ENCODE assay signal across 23 mouse cellular contexts in genomic region chr16:91632439-91632838, GRCm38 (mm10). TPM values are rescaled to one million over a fixed set of nuclear protein-coding genes. Genes with fewer than 3 reads are reported as not detected.
A peak's percentile ranks its signal among the peaks of the same experiment; 100 is the strongest.
DNase-seq lines count a peak whose midpoint lies in the region; ATAC-seq and TF ChIP-seq lines count a peak whose summit lies in the region.
"Had no signal": no experiment of that assay in that cellular context is flagged by ENCODE, and none has a peak within 500 bp of the region (broad histone marks: within the 10 kb centered on the region; RNA-seq: fewer than 3 reads in every experiment).

No protein-coding gene starts in this region.

- no peak overlapping the region for H3K27ac ChIP-seq in lung, postnatal 0 days (ENCODE audit: low read length)
- no peak overlapping the region for H3K27ac ChIP-seq in kidney, embryonic 16.5 days (ENCODE audit: low read length)
- H3K27ac ChIP-seq: embryonic facial prominence, embryonic 13.5 days; forebrain, embryonic 15.5 days; hindbrain, embryonic 12.5 days; limb, embryonic 12.5 days; liver, embryonic 15.5 days; neural tube, embryonic 15.5 days had no signal

- H3K4me2 ChIP-seq in lung, postnatal 0 days (replicated peaks; ENCODE audit: low read depth, low read length) = no peak overlapping the region
- no peak overlapping the region for H3K4me2 ChIP-seq in kidney, embryonic 16.5 days (replicated peaks; ENCODE audit: low read depth, low read length)
- H3K4me2 ChIP-seq: embryonic facial prominence, embryonic 13.5 days; forebrain, embryonic 15.5 days; heart, embryonic 11.5 days; hindbrain, embryonic 12.5 days; limb, embryonic 12.5 days; liver, embryonic 15.5 days; neural tube, embryonic 15.5 days had no signal

- peak; percentile 24 to 31 for DNase-seq in frontal cortex, postnatal 36 days (ENCODE audit: low spot score in 2 of 2)
- no peak for DNase-seq in frontal cortex, postnatal 10 days (ENCODE audit: low spot score in 2 of 2)
- peak; percentile 38 for DNase-seq in MN1 (ENCODE audit: low spot score)
- peak; percentile 71 for DNase-seq in adrenal gland, adult 8-10 months
- peak; percentile 73 for DNase-seq in lung, postnatal 0 days (ENCODE audit: low spot score)
- no peak for DNase-seq in left cerebral cortex, adult 11 months (ENCODE audit: low spot score)
- DNase-seq in layer of hippocampus, adult 9-10 months (ENCODE audit: low spot score) = no peak
- DNase-seq: cerebellum, adult 8-10 months; heart, postnatal 14 days; kidney, adult 2 months; kidney, postnatal 25 days; layer of hippocampus, adult 9-11 months; right cerebral cortex, postnatal 25 days had no signal

- WGBS in lung, postnatal 0 days = 66% methylated on average over 5 of the region's 5 CpGs
- WGBS in kidney, embryonic 16.5 days = 91% methylated on average over 5 of the region's 5 CpGs

- no peak for TF ChIP-seq CTCF in lung, postnatal 0 days (IDR thresholded peaks at IDR 0.05)

- peaks cover 39% of the 10 kb centered on the region; the same call in 1 of the 2 replicates for H3K36me3 ChIP-seq in lung, postnatal 0 days (ENCODE audit: insufficient read depth, low read length)
- H3K36me3 ChIP-seq in kidney, embryonic 16.5 days (ENCODE audit: insufficient read depth, low read length) = peaks cover 73% of the 10 kb centered on the region

- no peaks in the 10 kb centered on the region for H3K9me3 ChIP-seq in lung, postnatal 0 days (ENCODE audit: low read length)
- H3K9me3 ChIP-seq in kidney, embryonic 16.5 days (ENCODE audit: low read length) = no peaks in the 10 kb centered on the region
- H3K9me3 ChIP-seq: embryonic facial prominence, embryonic 13.5 days; forebrain, embryonic 15.5 days; hindbrain, embryonic 12.5 days; limb, embryonic 12.5 days; liver, embryonic 15.5 days; neural tube, embryonic 15.5 days had no signal

- TF ChIP-seq EP300 in lung, postnatal 0 days (IDR thresholded peaks at IDR 0.05) = no peak

- H3K27me3 ChIP-seq in lung, postnatal 0 days (replicated peaks; ENCODE audit: insufficient read depth, low read length) = no peaks in the 10 kb centered on the region
- H3K27me3 ChIP-seq in kidney, embryonic 16.5 days (ENCODE audit: insufficient read depth, low read length) = no peaks in the 10 kb centered on the region
- H3K27me3 ChIP-seq: CH12.LX; embryonic facial prominence, embryonic 13.5 days; forebrain, embryonic 15.5 days; hindbrain, embryonic 12.5 days; limb, embryonic 12.5 days; liver, embryonic 15.5 days; neural tube, embryonic 15.5 days had no signal

- no peaks in the 10 kb centered on the region for H3K4me1 ChIP-seq in lung, postnatal 0 days (ENCODE audit: insufficient read depth, low read depth, low read length)
- no peaks in the 10 kb centered on the region for H3K4me1 ChIP-seq in kidney, embryonic 16.5 days (ENCODE audit: insufficient read depth, low read length)
- H3K4me1 ChIP-seq: embryonic facial prominence, embryonic 13.5 days; forebrain, embryonic 15.5 days; hindbrain, embryonic 12.5 days; limb, embryonic 12.5 days; liver, embryonic 15.5 days; neural tube, embryonic 15.5 days had no signal

- H3K4me3 ChIP-seq in lung, postnatal 0 days (ENCODE audit: low read depth, low read length) = no peak overlapping the region
- no peak overlapping the region for H3K4me3 ChIP-seq in kidney, embryonic 16.5 days (ENCODE audit: low read length)
- H3K4me3 ChIP-seq: embryonic facial prominence, embryonic 13.5 days; forebrain, embryonic 15.5 days; hindbrain, embryonic 12.5 days; limb, embryonic 12.5 days; liver, embryonic 15.5 days; neural tube, embryonic 15.5 days had no signal

- peak; percentile 70 for ATAC-seq in lung, postnatal 0 days
- ATAC-seq in kidney, embryonic 16.5 days (ENCODE audit: low FRiP score, low TSS enrichment) = no peak
- ATAC-seq: forebrain, embryonic 15.5 days; midbrain, embryonic 16.5 days had no signal

- H3K9ac ChIP-seq in lung, postnatal 0 days (replicated peaks; ENCODE audit: low read depth) = no peak overlapping the region
- no peak overlapping the region for H3K9ac ChIP-seq in kidney, embryonic 16.5 days (replicated peaks; ENCODE audit: low read length)
- H3K9ac ChIP-seq: embryonic facial prominence, embryonic 13.5 days; forebrain, embryonic 15.5 days; hindbrain, embryonic 12.5 days; limb, embryonic 12.5 days; liver, embryonic 15.5 days; neural tube, embryonic 15.5 days had no signal

RNA-seq across cellular contexts. Expression of gene Dnajc28, which starts 13.6 kb away (rescaled TPM):
- 10 to 100 TPM; 13.3 to 17.8 (median 14.2) TPM for total RNA-seq in adrenal gland, adult 8-10 months (2022)
- polyA plus RNA-seq in lung, postnatal 0 days (2015; fragmentation: Nextera tagmentation; extraction: Ambion mirVana) = 6.1 and 6.2 TPM in 2 replicates
- 3.8 and 4.9 TPM in 2 replicates for polyA plus RNA-seq in kidney, embryonic 16.5 days (2015; fragmentation: Nextera tagmentation; extraction: Ambion mirVana)

RNA-seq across cellular contexts. Expression of gene Gart, which starts 14.3 kb away (rescaled TPM):
- total RNA-seq in adrenal gland, adult 8-10 months (2022) = 100 to 1,000 TPM; 112 to 153 (median 129) TPM
- polyA plus RNA-seq in lung, postnatal 0 days (2015; fragmentation: Nextera tagmentation; extraction: Ambion mirVana) = 27.3 and 30.9 TPM in 2 replicates
- 120 and 129 TPM in 2 replicates for polyA plus RNA-seq in kidney, embryonic 16.5 days (2015; fragmentation: Nextera tagmentation; extraction: Ambion mirVana)

RNA-seq across cellular contexts. Expression of gene Son, which starts 14.9 kb away (rescaled TPM):
- 100 to 1,000 TPM; 235 to 405 (median 309) TPM for total RNA-seq in adrenal gland, adult 8-10 months (2022)
- 132 and 143 TPM in 2 replicates for polyA plus RNA-seq in lung, postnatal 0 days (2015; fragmentation: Nextera tagmentation; extraction: Ambion mirVana)
- polyA plus RNA-seq in kidney, embryonic 16.5 days (2015; fragmentation: Nextera tagmentation; extraction: Ambion mirVana) = 100.0 and 111 TPM in 2 replicates

RNA-seq across cellular contexts. Expression of gene Tmem50b, which starts 34.8 kb away (rescaled TPM):
- 10 to 100 TPM; 46.4 to 63.8 (median 60.6) TPM for total RNA-seq in adrenal gland, adult 8-10 months (2022)
- polyA plus RNA-seq in lung, postnatal 0 days (2015; fragmentation: Nextera tagmentation; extraction: Ambion mirVana) = 160 and 169 TPM in 2 replicates
- 42.1 and 47.7 TPM in 2 replicates for polyA plus RNA-seq in kidney, embryonic 16.5 days (2015; fragmentation: Nextera tagmentation; extraction: Ambion mirVana)

RNA-seq across cellular contexts. Expression of gene Donson, which starts 56.1 kb away (rescaled TPM):
- total RNA-seq in adrenal gland, adult 8-10 months (2022) = 10 to 100 TPM in 1 of 4 experiments, 1 to 10 TPM in 3; 4.0 to 13.1 (median 7.2) TPM
- polyA plus RNA-seq in lung, postnatal 0 days (2015; fragmentation: Nextera tagmentation; extraction: Ambion mirVana) = 6.0 and 8.0 TPM in 2 replicates
- polyA plus RNA-seq in kidney, embryonic 16.5 days (2015; fragmentation: Nextera tagmentation; extraction: Ambion mirVana) = 21.5 and 22.6 TPM in 2 replicates

Comparison
In these comparisons a context has a peak if more than half of its experiments do, and no peak if none do; other contexts are left out.
1. DNase-seq: peak in frontal cortex, postnatal 36 days (2 of 2), MN1 (single experiment), adrenal gland, adult 8-10 months (single experiment) and lung, postnatal 0 days (single experiment); none in frontal cortex, postnatal 10 days (0 of 2), left cerebral cortex, adult 11 months (single experiment) and layer of hippocampus, adult 9-10 months (single experiment).